Mouse (Mus musculus): Measurements from ENCODE around the gene Acer2. TPM values are rescaled to one million over a fixed set of nuclear protein-coding genes. Genes with fewer than 3 reads are reported as not detected.
A peak's percentile ranks its signal among the peaks of the same experiment; 100 is the strongest.

Gene Acer2
- polyA plus RNA-seq, 1 experiment from 2014 or later, result 22.2 TPM

GRCm38 (mm10) chr4:86936217-86936616 lies 62.0 kb downstream of the Acer2 start:
- no peaks in the 10 kb centered on the region for H3K27me3 ChIP-seq (replicated peaks)
- ATAC-seq (replicated peaks), result no peak
- H3K9ac ChIP-seq, result no peak overlapping the region
- no peaks in the 10 kb centered on the region for H3K36me3 ChIP-seq (replicated peaks)
- H3K4me2 ChIP-seq, result no peak overlapping the region
- 95% methylated on average over 9 of the region's 9 CpGs for WGBS
- no peak overlapping the region for H3K27ac ChIP-seq
- no peak overlapping the region for H3K4me3 ChIP-seq
- H3K9me3 ChIP-seq, result no peaks in the 10 kb centered on the region
- no peaks in the 10 kb centered on the region for H3K4me1 ChIP-seq

- Histone ChIP-seq H3K27me3 (replicated peaks) (no peaks in the 10 kb centered on the region), H3K9ac (no peak overlapping the region), H3K4me1 (no peaks in the 10 kb centered on the region), H3K27ac (no peak overlapping the region), H3K36me3 (replicated peaks) (no peaks in the 10 kb centered on the region), H3K4me3 (no peak overlapping the region), H3K4me2 (no peak overlapping the region), H3K9me3 (no peaks in the 10 kb centered on the region)
- WGBS, result 79% methylated on average over 3 of the region's 3 CpGs
- ATAC-seq (replicated peaks), result no peak
Observed at GRCm38 (mm10) chr4:86936706-86937105, 62.5 kb downstream of the Acer2 start.

GRCm38 (mm10) chr4:86942656-86943055 lies 68.5 kb downstream of the Acer2 start:
- Histone ChIP-seq H3K36me3 (replicated peaks) (no peaks in the 10 kb centered on the region), H3K27me3 (replicated peaks) (no peaks in the 10 kb centered on the region), H3K27ac (no peak overlapping the region), H3K9me3 (no peaks in the 10 kb centered on the region), H3K4me2 (no peak overlapping the region), H3K4me3 (no peak overlapping the region), H3K9ac (no peak overlapping the region), H3K4me1 (no peaks in the 10 kb centered on the region)
- ATAC-seq (replicated peaks), result no peak
- 77% methylated on average over 6 of the region's 6 CpGs for WGBS

GRCm38 (mm10) chr4:86943296-86943695 lies 69.1 kb downstream of the Acer2 start:
- WGBS, result 54% methylated on average over 6 of the region's 6 CpGs
- Histone ChIP-seq H3K9me3 (no peaks in the 10 kb centered on the region), H3K4me2 (no peak overlapping the region), H3K9ac (no peak overlapping the region), H3K4me1 (no peaks in the 10 kb centered on the region), H3K36me3 (replicated peaks) (no peaks in the 10 kb centered on the region), H3K27me3 (replicated peaks) (no peaks in the 10 kb centered on the region), H3K27ac (no peak overlapping the region), H3K4me3 (no peak overlapping the region)
- no peak for ATAC-seq (replicated peaks)

GRCm38 (mm10) chr4:86948794-86949193 lies 74.6 kb downstream of the Acer2 start:
- Histone ChIP-seq H3K4me1 (no peaks in the 10 kb centered on the region), H3K9me3 (no peaks in the 10 kb centered on the region), H3K36me3 (replicated peaks) (no peaks in the 10 kb centered on the region), H3K9ac (no peak overlapping the region), H3K4me3 (no peak overlapping the region), H3K4me2 (no peak overlapping the region), H3K27ac (no peak overlapping the region), H3K27me3 (replicated peaks) (no peaks in the 10 kb centered on the region)
- ATAC-seq (replicated peaks), result no peak
- WGBS, result 94% methylated on average over 1 of the region's 1 CpGs

GRCm38 (mm10) chr4:86953519-86953918 lies 79.3 kb downstream of the Acer2 start:
- no peak for ATAC-seq (replicated peaks)
- no peak overlapping the region for H3K4me2 ChIP-seq
- WGBS, result 39% methylated on average over 5 of the region's 5 CpGs

GRCm38 (mm10) chr4:86955448-86955847 lies 81.3 kb downstream of the Acer2 start:
- Histone ChIP-seq H3K4me2 (no peak overlapping the region), H3K27ac (no peak overlapping the region), H3K9me3 (no peaks in the 10 kb centered on the region), H3K4me3 (no peak overlapping the region), H3K36me3 (replicated peaks) (no peaks in the 10 kb centered on the region), H3K9ac (no peak overlapping the region), H3K27me3 (replicated peaks) (no peaks in the 10 kb centered on the region), H3K4me1 (peaks cover 4% of the 10 kb centered on the region)
- ATAC-seq (replicated peaks), result no peak
- WGBS, result 73% methylated on average over 4 of the region's 4 CpGs

More at GRCm38 (mm10) chr4:86953519-86953918, 79.3 kb downstream of the Acer2 start:
- peaks cover 4% of the 10 kb centered on the region for H3K4me1 ChIP-seq
- H3K9ac ChIP-seq, result no peak overlapping the region
- no peaks in the 10 kb centered on the region for H3K27me3 ChIP-seq (replicated peaks)
- no peak overlapping the region for H3K4me3 ChIP-seq
- H3K27ac ChIP-seq, result no peak overlapping the region
- no peaks in the 10 kb centered on the region for H3K36me3 ChIP-seq (replicated peaks)
- no peaks in the 10 kb centered on the region for H3K9me3 ChIP-seq

- no peak overlapping the region for H3K9ac ChIP-seq
- H3K9me3 ChIP-seq, result no peaks in the 10 kb centered on the region
- no peak overlapping the region for H3K27ac ChIP-seq
- H3K4me2 ChIP-seq, result peak overlapping the region; percentile 34
- H3K4me1 ChIP-seq, result peaks cover 4% of the 10 kb centered on the region
- H3K4me3 ChIP-seq, result no peak overlapping the region
- H3K36me3 ChIP-seq (replicated peaks), result no peaks in the 10 kb centered on the region
- H3K27me3 ChIP-seq (replicated peaks), result no peaks in the 10 kb centered on the region
- ATAC-seq (replicated peaks), result peak; percentile 89
- 45% methylated on average over 14 of the region's 14 CpGs for WGBS
Observed at GRCm38 (mm10) chr4:86957576-86958411, 83.6 kb downstream of the Acer2 start.

- Histone ChIP-seq H3K4me2 (no peak overlapping the region), H3K4me3 (no peak overlapping the region), H3K36me3 (replicated peaks) (no peaks in the 10 kb centered on the region), H3K9me3 (no peaks in the 10 kb centered on the region), H3K9ac (no peak overlapping the region), H3K4me1 (no peaks in the 10 kb centered on the region), H3K27ac (no peak overlapping the region), H3K27me3 (replicated peaks) (no peaks in the 10 kb centered on the region)
- no peak for ATAC-seq (replicated peaks)
- WGBS, result 84% methylated on average over 5 of the region's 5 CpGs
Observed at GRCm38 (mm10) chr4:86977272-86977671, 103.1 kb downstream of the Acer2 start.

Other genes starting within 250 kb of the Acer2 start
- gene Plin2, start 204.3 kb upstream of the Acer2 start, polyA plus RNA-seq (2015; fragmentation: Nextera tagmentation; extraction: Ambion mirVana), result 40.8 and 43.4 TPM in 2 replicates
- gene Dennd4c, start 125.8 kb upstream of the Acer2 start, polyA plus RNA-seq (2015; fragmentation: Nextera tagmentation; extraction: Ambion mirVana), result 3.6 and 4.0 TPM in 2 replicates
- gene Rps6, start 17.0 kb upstream of the Acer2 start, polyA plus RNA-seq (2015; fragmentation: Nextera tagmentation; extraction: Ambion mirVana), result 329 and 335 TPM in 2 replicates

Measured in midbrain, embryonic 15.5 days (tissue).